Mouse (Mus musculus): ENCODE data around the gene AI854703. TPM values are rescaled to one million over a fixed set of nuclear protein-coding genes. Genes with fewer than 3 reads are reported as not detected.

Gene AI854703
- polyA plus RNA-seq, 2 experiments, result 0.76 to 1.1 TPM

GRCm38 (mm10) chr6:48680421-48680820 lies 53.9 kb downstream of the AI854703 start:
- H3K9ac ChIP-seq (ENCODE audit: low read depth, low read length, severe bottlenecking), result no peak overlapping the region
- H3K4me1 ChIP-seq (ENCODE audit: control insufficient read depth, insufficient read depth, low read length), result no peaks in the 10 kb centered on the region
- H3K27ac ChIP-seq (replicated peaks; ENCODE audit: low read depth, low read length), result no peak overlapping the region
- no peak overlapping the region for H3K4me3 ChIP-seq (replicated peaks; ENCODE audit: low read length)
- no peak for DNase-seq (ENCODE audit: low spot score)
- no peak for ATAC-seq (ENCODE audit: low FRiP score, low read depth)
- no peak overlapping the region for H3K4me2 ChIP-seq (replicated peaks; ENCODE audit: low read depth, low read length, severe bottlenecking)
- no peaks in the 10 kb centered on the region for H3K27me3 ChIP-seq (ENCODE audit: control insufficient read depth, insufficient read depth, low read length)
- 80% methylated on average over 5 of the region's 5 CpGs for WGBS
- H3K36me3 ChIP-seq (ENCODE audit: control insufficient read depth, insufficient read depth, low read length), result no peaks in the 10 kb centered on the region
- H3K9me3 ChIP-seq (ENCODE audit: control insufficient read depth, low read length), result no peaks in the 10 kb centered on the region
- no peak for TF ChIP-seq POLR2A (IDR thresholded peaks at IDR 0.05; ENCODE audit: borderline replicate concordance, extremely low read depth, insufficient read depth, insufficient read length)

GRCm38 (mm10) chr6:48681472-48682090 lies 55.0 kb downstream of the AI854703 start:
- Histone ChIP-seq H3K9ac (ENCODE audit: low read depth, low read length, severe bottlenecking) (no peak overlapping the region), H3K4me3 (replicated peaks; ENCODE audit: low read length) (no peak overlapping the region), H3K9me3 (ENCODE audit: control insufficient read depth, low read length) (no peaks in the 10 kb centered on the region), H3K27me3 (ENCODE audit: control insufficient read depth, insufficient read depth, low read length) (no peaks in the 10 kb centered on the region), H3K4me1 (ENCODE audit: control insufficient read depth, insufficient read depth, low read length) (no peaks in the 10 kb centered on the region), H3K27ac (replicated peaks; ENCODE audit: low read depth, low read length) (no peak overlapping the region), H3K4me2 (replicated peaks; ENCODE audit: low read depth, low read length, severe bottlenecking) (no peak overlapping the region), H3K36me3 (ENCODE audit: control insufficient read depth, insufficient read depth, low read length) (no peaks in the 10 kb centered on the region)
- ATAC-seq (ENCODE audit: low FRiP score, low read depth) (no peak), DNase-seq (ENCODE audit: low spot score) (no peak)
- TF ChIP-seq POLR2A (IDR thresholded peaks at IDR 0.05; ENCODE audit: borderline replicate concordance, extremely low read depth, insufficient read depth, insufficient read length), result no peak
- WGBS, result 75% methylated on average over 3 of the region's 3 CpGs

GRCm38 (mm10) chr6:48682271-48682670 lies 55.7 kb downstream of the AI854703 start:
- DNase-seq (ENCODE audit: low spot score) (no peak), ATAC-seq (ENCODE audit: low FRiP score, low read depth) (no peak)
- no peaks in the 10 kb centered on the region for H3K36me3 ChIP-seq (ENCODE audit: control insufficient read depth, insufficient read depth, low read length)
- WGBS, result 76% methylated on average over 4 of the region's 4 CpGs
- no peaks in the 10 kb centered on the region for H3K4me1 ChIP-seq (ENCODE audit: control insufficient read depth, insufficient read depth, low read length)
- TF ChIP-seq POLR2A (IDR thresholded peaks at IDR 0.05; ENCODE audit: borderline replicate concordance, extremely low read depth, insufficient read depth, insufficient read length), result no peak
- H3K4me3 ChIP-seq (replicated peaks; ENCODE audit: low read length), result no peak overlapping the region
- H3K9me3 ChIP-seq (ENCODE audit: control insufficient read depth, low read length), result no peaks in the 10 kb centered on the region
- H3K9ac ChIP-seq (ENCODE audit: low read depth, low read length, severe bottlenecking), result no peak overlapping the region
- no peaks in the 10 kb centered on the region for H3K27me3 ChIP-seq (ENCODE audit: control insufficient read depth, insufficient read depth, low read length)
- H3K4me2 ChIP-seq (replicated peaks; ENCODE audit: low read depth, low read length, severe bottlenecking), result no peak overlapping the region
- no peak overlapping the region for H3K27ac ChIP-seq (replicated peaks; ENCODE audit: low read depth, low read length)

Other genes with a start within 250 kb of the AI854703 start
- 39.1 and 50.4 TPM in 2 replicates for gene Krba1, start 231.2 kb upstream of the AI854703 start, polyA plus RNA-seq (2012; rRNA removed)
- 22.1 and 24.6 TPM in 2 replicates for gene Krba1, start 231.2 kb upstream of the AI854703 start, polyA plus RNA-seq (2014; fragmentation: Nextera tagmentation; extraction: Ambion mirVana)
- gene Zfp467, start 180.9 kb upstream of the AI854703 start, polyA plus RNA-seq (2012; rRNA removed), result 43.5 and 62.1 TPM in 2 replicates
- gene Zfp467, start 180.9 kb upstream of the AI854703 start, polyA plus RNA-seq (2014; fragmentation: Nextera tagmentation; extraction: Ambion mirVana), result 29.3 TPM in 2 replicates
- 1.2 and 1.9 TPM in 2 replicates for gene Sspo, start 178.5 kb upstream of the AI854703 start, polyA plus RNA-seq (2012; rRNA removed)
- gene Sspo, start 178.5 kb upstream of the AI854703 start, polyA plus RNA-seq (2014; fragmentation: Nextera tagmentation; extraction: Ambion mirVana), result 0.07 and 0.17 TPM in 2 replicates
- gene Atp6v0e2, start 89.1 kb upstream of the AI854703 start, polyA plus RNA-seq (2012; rRNA removed), result 11.0 and 13.1 TPM in 2 replicates
- 7.8 and 8.7 TPM in 2 replicates for gene Atp6v0e2, start 89.1 kb upstream of the AI854703 start, polyA plus RNA-seq (2014; fragmentation: Nextera tagmentation; extraction: Ambion mirVana)
- 17.6 and 18.4 TPM in 2 replicates for gene Lrrc61, start 72.0 kb upstream of the AI854703 start, polyA plus RNA-seq (2012; rRNA removed)
- 5.9 and 6.7 TPM in 2 replicates for gene Lrrc61, start 72.0 kb upstream of the AI854703 start, polyA plus RNA-seq (2014; fragmentation: Nextera tagmentation; extraction: Ambion mirVana)
- gene Rarres2, start 54.0 kb upstream of the AI854703 start, polyA plus RNA-seq (2012; rRNA removed), result 15.2 and 19.7 TPM in 2 replicates
- gene Rarres2, start 54.0 kb upstream of the AI854703 start, polyA plus RNA-seq (2014; fragmentation: Nextera tagmentation; extraction: Ambion mirVana), result 16.1 and 21.3 TPM in 2 replicates
- gene Gm45021, start 37.2 kb upstream of the AI854703 start, polyA plus RNA-seq (2012; rRNA removed), result 0.78 TPM in 1 of 2 replicates, not detected in the other
- gene Gm45021, start 37.2 kb upstream of the AI854703 start, polyA plus RNA-seq (2014; fragmentation: Nextera tagmentation; extraction: Ambion mirVana), result 0.94 TPM in 1 of 2 replicates, not detected in the other
- 35.2 and 55.3 TPM in 2 replicates for gene Repin1, start 32.9 kb upstream of the AI854703 start, polyA plus RNA-seq (2012; rRNA removed)
- gene Repin1, start 32.9 kb upstream of the AI854703 start, polyA plus RNA-seq (2014; fragmentation: Nextera tagmentation; extraction: Ambion mirVana), result 23.3 and 25.7 TPM in 2 replicates
- not detected in 2 replicates for gene Gm44965, start 32.8 kb upstream of the AI854703 start, polyA plus RNA-seq (2012; rRNA removed)
- gene Gm44965, start 32.8 kb upstream of the AI854703 start, polyA plus RNA-seq (2014; fragmentation: Nextera tagmentation; extraction: Ambion mirVana), result not detected in 2 replicates
- 4.8 and 6.4 TPM in 2 replicates for gene Zfp775, start 24.7 kb upstream of the AI854703 start, polyA plus RNA-seq (2012; rRNA removed)
- gene Zfp775, start 24.7 kb upstream of the AI854703 start, polyA plus RNA-seq (2014; fragmentation: Nextera tagmentation; extraction: Ambion mirVana), result 5.8 and 5.9 TPM in 2 replicates
- gene Gimap8, start 20.5 kb downstream of the AI854703 start, polyA plus RNA-seq (2012; rRNA removed), result 2.3 TPM in 2 replicates
- 0.40 and 0.70 TPM in 2 replicates for gene Gimap8, start 20.5 kb downstream of the AI854703 start, polyA plus RNA-seq (2014; fragmentation: Nextera tagmentation; extraction: Ambion mirVana)
- 5.8 and 6.2 TPM in 2 replicates for gene Gimap9, start 49.4 kb downstream of the AI854703 start, polyA plus RNA-seq (2012; rRNA removed)
- 6.0 and 6.2 TPM in 2 replicates for gene Gimap9, start 49.4 kb downstream of the AI854703 start, polyA plus RNA-seq (2014; fragmentation: Nextera tagmentation; extraction: Ambion mirVana)
- 9.6 and 9.7 TPM in 2 replicates for gene Gimap4, start 57.8 kb downstream of the AI854703 start, polyA plus RNA-seq (2012; rRNA removed)
- 9.8 and 11.2 TPM in 2 replicates for gene Gimap4, start 57.8 kb downstream of the AI854703 start, polyA plus RNA-seq (2014; fragmentation: Nextera tagmentation; extraction: Ambion mirVana)
- 11.4 and 15.0 TPM in 2 replicates for gene Gimap6, start 81.5 kb downstream of the AI854703 start, polyA plus RNA-seq (2012; rRNA removed)
- 17.7 and 19.9 TPM in 2 replicates for gene Gimap6, start 81.5 kb downstream of the AI854703 start, polyA plus RNA-seq (2014; fragmentation: Nextera tagmentation; extraction: Ambion mirVana)
- 0.82 TPM in 1 of 2 replicates, not detected in the other for gene Gm28053, start 91.8 kb downstream of the AI854703 start, polyA plus RNA-seq (2012; rRNA removed)
- 1.2 and 2.2 TPM in 2 replicates for gene Gm28053, start 91.8 kb downstream of the AI854703 start, polyA plus RNA-seq (2014; fragmentation: Nextera tagmentation; extraction: Ambion mirVana)
- gene Gimap7, start 91.9 kb downstream of the AI854703 start, polyA plus RNA-seq (2012; rRNA removed), result not detected in 2 replicates
- gene Gimap7, start 91.9 kb downstream of the AI854703 start, polyA plus RNA-seq (2014; fragmentation: Nextera tagmentation; extraction: Ambion mirVana), result not detected in 2 replicates
- gene Gimap1, start 112.3 kb downstream of the AI854703 start, polyA plus RNA-seq (2012; rRNA removed), result 4.0 TPM in 2 replicates
- 10.9 and 11.9 TPM in 2 replicates for gene Gimap1, start 112.3 kb downstream of the AI854703 start, polyA plus RNA-seq (2014; fragmentation: Nextera tagmentation; extraction: Ambion mirVana)
- 3.5 and 3.7 TPM in 2 replicates for gene Gimap5, start 119.4 kb downstream of the AI854703 start, polyA plus RNA-seq (2012; rRNA removed)
- gene Gimap5, start 119.4 kb downstream of the AI854703 start, polyA plus RNA-seq (2014; fragmentation: Nextera tagmentation; extraction: Ambion mirVana), result 3.8 and 4.9 TPM in 2 replicates
- not detected in 2 replicates for gene Gimap3, start 144.1 kb downstream of the AI854703 start, polyA plus RNA-seq (2012; rRNA removed)
- gene Gimap3, start 144.1 kb downstream of the AI854703 start, polyA plus RNA-seq (2014; fragmentation: Nextera tagmentation; extraction: Ambion mirVana), result not detected in 2 replicates
- gene Tmem176a, start 214.2 kb downstream of the AI854703 start, polyA plus RNA-seq (2012; rRNA removed), result 49.7 and 61.3 TPM in 2 replicates
- 80.7 and 90.9 TPM in 2 replicates for gene Tmem176a, start 214.2 kb downstream of the AI854703 start, polyA plus RNA-seq (2014; fragmentation: Nextera tagmentation; extraction: Ambion mirVana)
- gene Tmem176b, start 214.7 kb downstream of the AI854703 start, polyA plus RNA-seq (2012; rRNA removed), result 227 and 235 TPM in 2 replicates
- 232 and 255 TPM in 2 replicates for gene Tmem176b, start 214.7 kb downstream of the AI854703 start, polyA plus RNA-seq (2014; fragmentation: Nextera tagmentation; extraction: Ambion mirVana)
- 0.08 and 0.34 TPM in 2 replicates for gene Aoc1, start 246.1 kb downstream of the AI854703 start, polyA plus RNA-seq (2012; rRNA removed)
- gene Aoc1, start 246.1 kb downstream of the AI854703 start, polyA plus RNA-seq (2014; fragmentation: Nextera tagmentation; extraction: Ambion mirVana), result not detected in 2 replicates